Mouse (Mus musculus): ENCODE measurements at regions not wholly inside any gene's neighbourhood (a gene's known extent, or its start where the extent isn't known, plus 50 kb on each side); places are given as distances from the start of the nearest gene placed in this dataset.

DNA sequence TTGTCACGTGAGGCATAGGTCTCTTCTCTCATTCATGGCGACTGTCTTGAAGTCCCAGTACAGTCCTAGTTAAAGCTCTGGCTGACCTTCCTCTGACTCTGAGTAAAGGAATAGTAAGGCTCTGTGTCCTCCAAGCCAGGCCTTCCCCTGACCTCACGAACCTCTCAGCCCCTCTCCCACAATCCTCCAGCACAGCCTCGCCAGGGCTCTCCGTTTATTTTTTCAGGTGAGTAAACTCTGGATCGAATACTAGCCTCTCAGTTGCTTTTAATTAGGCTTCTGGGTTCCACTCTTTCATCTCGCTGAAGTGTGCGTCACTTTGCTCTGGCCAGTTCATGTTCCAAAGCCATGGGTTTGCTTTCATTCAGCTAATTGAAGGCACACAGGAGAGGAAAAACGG lies 133.8 kb downstream of the Mylk4 start:
- no peak for DNase-seq (ENCODE audit: low read depth, low spot score)

DNA sequence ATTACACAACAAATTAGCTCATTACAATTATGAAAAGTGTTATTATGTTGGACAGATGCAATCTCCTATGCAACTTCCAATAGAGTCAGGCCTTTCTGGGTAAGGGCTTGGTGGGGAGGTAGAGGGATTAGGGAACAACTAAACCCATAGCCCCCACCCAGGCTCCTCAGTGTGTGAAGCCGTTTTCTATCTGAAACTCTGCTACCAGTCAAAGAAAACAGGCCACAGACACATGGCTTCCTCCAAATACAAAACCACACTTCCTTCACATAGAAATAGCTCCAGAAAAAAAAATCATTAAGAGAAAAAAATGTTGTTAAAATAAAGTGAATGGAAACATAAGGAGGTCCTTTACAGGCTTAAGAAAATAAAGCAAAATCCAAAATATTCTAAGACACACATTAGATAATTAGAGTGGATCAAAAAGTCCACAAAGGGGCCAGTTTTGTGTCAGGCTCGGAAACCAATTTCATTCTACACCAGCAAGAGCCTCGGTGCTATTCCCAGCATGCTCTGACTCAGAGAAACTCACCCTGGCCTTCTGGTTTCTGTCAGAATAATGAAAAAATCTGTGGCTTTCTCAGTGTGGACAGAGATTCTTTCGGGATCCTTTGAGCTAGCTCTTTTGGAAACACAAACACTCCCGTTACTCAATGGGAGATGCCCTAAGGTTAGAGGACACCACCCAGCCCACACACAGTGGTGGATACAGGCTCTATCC lies 140.6 kb downstream of the Mylk4 start:
- DNase-seq (ENCODE audit: low read depth, low spot score), result no peak

DNA sequence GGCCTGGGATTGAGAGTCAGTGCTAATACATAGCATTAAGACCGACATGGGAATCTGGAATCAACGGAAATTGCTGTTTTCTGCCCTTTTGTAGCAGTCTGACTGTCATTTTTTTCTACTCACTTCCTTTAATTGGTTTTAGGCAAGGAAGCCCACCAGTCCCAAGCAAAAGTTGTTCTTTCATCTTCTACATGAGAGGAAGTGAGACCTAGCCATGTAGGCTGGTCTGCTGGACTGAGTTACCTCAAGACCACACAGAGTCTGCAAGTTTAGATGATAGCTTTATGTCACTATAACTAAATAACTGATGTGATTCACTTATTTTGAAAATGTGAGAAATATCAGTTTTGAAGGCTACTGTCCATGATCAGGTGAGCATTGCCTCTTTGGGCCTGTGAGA lies 142.8 kb downstream of the Mylk4 start:
- DNase-seq (ENCODE audit: low read depth, low spot score), result no peak

DNA sequence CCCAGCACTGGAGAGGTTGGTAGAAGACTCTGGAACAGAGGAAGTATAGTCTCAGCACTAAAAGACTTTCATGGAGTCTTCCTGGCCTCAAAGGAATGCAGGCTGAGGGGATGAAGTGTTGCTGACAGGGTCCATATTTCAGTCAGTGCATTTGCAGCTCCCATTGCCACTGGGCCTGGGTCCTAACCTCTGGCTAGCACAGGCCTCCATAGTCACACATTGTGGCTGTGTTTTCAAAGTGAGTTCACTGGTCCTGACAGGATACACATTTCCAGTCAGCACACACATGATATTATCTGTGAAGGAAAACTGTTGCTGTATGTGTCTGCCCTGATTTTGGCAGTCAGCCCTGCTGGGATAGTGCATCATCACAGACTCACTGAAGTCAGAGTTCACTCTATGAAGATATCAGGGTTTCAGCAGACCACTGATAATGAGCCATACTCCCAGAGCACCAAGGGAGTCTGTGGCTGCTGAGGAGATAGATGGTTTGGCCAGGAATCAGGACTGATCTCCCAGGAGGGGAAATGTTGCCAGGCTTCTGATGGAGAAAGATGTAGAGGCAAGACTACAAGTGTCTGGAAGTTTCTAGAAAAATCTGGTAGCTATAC lies 153.5 kb downstream of the Mylk4 start:
- no peak for DNase-seq (ENCODE audit: low read depth, low spot score)

DNA sequence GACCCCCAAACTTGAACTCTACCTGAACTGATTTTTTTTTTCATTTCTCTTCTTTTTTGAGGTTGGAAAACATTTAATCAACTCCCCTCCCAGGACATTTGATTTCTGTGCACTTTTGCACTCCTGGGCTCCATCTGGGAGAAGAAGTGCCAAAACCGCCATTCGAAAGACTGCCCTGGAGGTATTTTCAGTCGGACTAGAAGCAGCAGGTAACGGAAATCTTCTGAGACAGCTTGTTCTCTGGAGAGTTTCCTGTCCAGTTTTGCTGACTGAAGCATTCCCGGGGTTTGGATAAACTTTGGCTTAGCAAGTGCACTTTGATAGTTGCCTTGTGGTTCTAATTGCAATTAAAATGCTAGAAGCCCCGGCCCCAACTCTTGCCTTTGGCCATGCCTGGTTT lies 169.8 kb downstream of the Mylk4 start:
- peak; percentile 42 for DNase-seq (ENCODE audit: low read depth, low spot score)

DNA sequence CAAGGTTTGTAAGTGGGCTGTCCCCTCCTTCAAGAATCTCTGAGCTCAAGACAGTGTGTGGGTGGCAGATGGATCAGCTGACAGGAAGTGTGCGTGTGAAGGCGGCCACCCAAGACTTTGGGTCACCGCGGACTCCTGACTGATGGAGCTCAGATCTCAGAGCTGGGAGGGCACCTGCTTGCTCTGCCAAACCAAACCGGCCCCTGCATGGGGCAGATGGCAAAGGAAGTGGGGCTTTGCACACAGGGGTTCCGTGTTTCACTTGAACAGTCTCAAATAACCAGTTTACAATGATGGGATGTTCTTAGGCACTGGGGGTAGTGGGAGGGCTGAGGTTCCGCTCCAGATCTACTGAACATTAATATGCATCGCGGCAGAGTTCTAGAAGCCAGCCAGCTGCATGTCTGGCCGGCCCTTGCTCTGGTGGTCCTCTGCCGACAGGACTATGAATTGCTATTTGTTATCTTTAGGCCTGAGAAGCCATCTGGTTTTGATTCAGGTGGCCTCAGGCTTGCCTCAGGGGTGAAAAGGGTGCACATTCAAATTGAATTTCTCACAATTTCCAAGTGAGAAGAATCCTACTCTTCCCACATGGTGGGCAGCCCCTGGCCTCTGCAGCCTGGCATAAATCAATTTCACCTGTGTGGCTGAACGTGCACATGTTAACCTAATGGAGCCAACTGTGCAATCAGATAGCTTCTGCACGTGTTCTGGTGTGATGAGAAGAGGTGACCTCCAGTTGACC lies 172.0 kb downstream of the Mylk4 start:
- DNase-seq (ENCODE audit: low read depth, low spot score), result no peak

DNA sequence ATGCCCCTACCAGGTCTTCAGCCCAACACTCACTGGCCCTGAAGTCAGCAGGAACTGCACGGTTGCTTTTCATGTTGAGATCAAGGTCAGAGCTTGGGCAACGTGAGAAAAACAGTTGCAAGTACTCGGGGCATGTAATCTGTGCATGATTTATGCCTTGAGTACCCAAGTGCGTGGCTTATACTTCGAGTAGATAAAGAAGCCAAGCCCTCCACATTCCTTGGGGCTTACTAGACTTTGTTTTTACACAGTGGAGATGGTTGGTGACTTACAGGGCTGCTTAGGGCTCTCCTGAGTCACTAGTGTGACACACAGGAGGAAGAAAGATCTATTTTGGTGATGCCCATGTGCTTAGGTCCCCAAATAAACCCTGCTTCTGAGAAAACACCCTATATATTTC lies 172.8 kb downstream of the Mylk4 start:
- DNase-seq (ENCODE audit: low read depth, low spot score), result no peak

DNA sequence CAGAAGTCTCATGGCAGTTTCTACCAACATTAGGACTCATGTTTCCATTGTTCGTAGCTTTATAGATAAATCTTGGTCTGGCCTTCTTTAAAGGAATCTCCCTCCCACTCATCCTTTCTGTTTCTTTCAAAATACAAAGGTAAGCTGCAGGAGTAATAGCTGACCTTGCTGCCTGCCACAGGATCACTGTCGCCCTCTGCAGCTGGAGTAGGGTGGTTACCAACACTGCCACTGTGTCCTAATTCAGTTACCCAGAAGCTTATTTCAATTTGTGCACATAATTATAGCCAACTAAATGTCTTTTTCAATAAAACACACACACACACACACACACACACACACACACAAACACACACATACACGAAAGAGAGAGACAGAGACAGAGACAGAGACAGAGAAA lies 175.3 kb downstream of the Mylk4 start:
- DNase-seq (ENCODE audit: low read depth, low spot score), result no peak

DNA sequence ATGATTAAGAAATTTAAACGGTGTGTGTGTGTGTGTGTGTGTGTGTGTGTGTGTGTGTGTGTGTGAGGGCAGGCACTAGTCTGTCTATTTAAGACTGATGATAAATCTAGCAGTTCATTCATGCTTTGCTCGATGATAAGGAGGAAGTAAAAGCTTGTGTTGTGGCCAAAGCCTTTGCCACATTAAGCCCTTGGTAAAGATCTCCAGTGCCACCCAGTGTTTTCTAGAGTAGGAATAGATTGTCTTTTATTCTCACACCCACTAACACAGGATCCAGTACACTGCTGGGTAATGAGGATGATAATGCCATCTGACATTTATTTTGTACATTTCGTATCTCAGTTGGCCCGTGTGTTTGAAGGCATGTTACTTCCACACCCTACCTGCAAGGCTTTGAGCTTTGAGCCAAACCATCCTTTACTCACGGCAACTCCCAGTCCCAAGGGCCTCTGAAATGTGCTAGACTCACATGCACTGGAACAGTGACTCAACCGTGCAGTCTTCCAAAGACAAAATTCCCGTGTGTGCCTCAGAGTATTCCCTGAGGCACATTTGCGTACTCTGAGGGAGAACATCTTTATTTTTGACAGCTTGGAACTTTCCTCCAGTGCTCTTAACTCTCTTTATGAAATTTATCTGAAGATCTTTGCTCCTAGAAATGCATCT lies 179.7 kb downstream of the Mylk4 start:
- no peak for DNase-seq (ENCODE audit: low read depth, low spot score)

DNA sequence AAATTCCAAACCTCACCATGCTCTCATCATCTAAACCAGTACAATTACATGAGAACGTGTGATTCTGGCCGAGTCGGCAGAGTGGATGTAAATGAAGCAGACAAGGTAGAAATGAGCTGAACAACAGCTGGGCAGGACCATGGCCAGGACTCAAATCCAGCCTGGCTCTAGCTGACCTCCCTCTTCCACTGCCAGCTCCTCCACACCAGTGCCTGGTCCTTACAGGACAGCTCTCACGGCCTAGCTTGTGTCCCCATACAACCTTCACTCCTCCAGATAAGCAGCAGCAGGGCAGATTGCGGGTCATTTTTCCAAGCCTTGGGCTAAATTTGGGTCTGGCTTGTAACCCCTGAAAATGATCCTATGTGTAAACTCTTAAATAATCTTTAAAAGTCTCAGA lies 182.4 kb downstream of the Mylk4 start:
- DNase-seq (ENCODE audit: low read depth, low spot score), result no peak

DNA sequence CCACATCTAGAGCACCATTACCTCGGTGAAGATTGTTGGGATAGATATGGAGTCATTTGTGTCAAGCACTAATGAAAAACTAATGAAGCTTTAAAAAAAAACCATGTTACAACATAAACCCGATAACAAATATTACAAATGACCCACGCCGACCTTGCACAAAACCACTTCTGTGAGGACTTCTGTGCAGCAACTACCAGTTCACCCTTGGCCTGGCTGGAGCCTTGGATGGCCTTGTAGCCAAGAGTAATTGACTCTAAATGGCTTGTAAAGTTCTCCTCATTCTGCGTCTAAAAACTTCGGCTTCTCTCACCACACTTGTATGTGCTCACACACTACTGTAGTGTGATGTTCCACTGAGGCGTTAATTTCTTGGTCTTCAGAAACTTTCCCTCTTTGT lies 190.1 kb downstream of the Mylk4 start:
- DNase-seq (ENCODE audit: low read depth, low spot score), result no peak

DNA sequence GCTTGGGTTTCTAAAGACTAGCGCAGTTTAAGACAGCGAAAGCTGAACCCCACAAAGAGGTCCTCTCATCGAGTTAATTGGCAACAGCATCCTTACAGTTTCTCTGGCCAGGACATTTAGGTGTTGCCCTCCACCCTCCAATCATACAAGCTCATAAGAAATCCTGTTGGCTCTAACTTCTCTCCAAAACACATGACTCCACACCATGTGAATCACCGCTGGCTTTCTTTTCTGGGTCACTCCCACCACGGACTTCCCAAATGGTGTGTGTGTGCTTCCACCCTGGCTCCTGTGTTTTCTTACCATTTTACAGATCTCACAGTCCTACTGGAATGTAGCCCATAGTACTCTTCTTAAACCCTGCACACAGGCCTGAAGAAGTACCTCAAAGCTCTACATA lies 190.6 kb downstream of the Mylk4 start:
- no peak for DNase-seq (ENCODE audit: low read depth, low spot score)

DNA sequence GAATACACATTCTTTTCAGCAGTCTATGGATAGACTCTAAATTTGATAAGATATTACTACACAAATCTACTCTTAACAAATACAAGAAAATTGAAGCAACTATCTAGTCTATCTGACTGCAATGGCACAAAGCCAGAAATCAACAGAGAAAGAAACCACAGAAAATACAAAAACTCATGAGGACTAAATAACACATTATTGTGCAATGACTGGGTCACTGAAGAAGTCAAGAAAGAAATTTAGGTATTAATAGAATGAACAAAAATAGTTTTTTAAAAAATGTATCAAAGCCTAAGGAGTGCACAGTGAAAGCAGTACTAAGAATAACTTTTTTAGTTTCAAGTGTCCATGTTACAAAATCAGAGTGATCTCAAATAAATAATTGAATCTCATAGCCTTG lies 202.2 kb downstream of the Mylk4 start:
- DNase-seq (ENCODE audit: low read depth, low spot score), result no peak

DNA sequence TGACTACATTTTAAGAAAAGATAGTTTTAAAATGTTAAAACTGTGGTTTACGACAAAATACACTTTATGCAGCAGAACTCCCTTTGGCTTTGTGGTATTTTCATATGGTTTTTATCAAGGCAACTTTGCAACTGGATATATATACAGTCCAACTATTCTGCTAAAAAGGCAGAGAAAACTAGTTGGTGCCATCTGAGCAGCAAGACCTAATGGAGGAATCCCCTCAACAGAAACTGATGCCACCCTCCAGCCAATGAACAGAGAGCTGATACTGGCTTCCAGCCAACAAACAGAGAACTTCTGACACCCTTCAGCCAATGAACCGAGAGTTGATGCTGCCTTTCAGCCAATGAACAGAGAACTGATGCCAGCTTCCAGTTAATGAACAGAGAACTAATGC lies 215.9 kb downstream of the Mylk4 start:
- DNase-seq (ENCODE audit: low read depth, low spot score), result no peak

DNA sequence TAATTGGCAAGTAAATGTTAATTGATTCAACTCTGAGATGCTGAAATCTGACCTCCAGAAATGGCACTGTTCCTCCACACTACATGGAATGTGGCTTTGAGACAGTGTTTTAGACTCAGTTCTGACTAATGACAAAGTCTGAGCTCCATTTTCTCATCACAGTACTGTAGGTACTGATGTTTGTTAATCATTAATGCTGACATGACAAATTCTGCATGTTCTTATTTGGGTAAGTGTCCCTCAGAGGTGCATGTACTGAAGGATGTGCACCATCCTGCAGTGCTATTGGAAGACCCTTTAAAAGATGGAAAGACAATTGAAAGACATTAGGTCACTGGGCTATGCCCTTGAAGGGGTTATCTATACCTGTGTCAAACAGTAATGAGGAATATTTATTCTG lies 222.1 kb upstream of the Gmds start:
- DNase-seq (ENCODE audit: low read depth, low spot score), result no peak

DNA sequence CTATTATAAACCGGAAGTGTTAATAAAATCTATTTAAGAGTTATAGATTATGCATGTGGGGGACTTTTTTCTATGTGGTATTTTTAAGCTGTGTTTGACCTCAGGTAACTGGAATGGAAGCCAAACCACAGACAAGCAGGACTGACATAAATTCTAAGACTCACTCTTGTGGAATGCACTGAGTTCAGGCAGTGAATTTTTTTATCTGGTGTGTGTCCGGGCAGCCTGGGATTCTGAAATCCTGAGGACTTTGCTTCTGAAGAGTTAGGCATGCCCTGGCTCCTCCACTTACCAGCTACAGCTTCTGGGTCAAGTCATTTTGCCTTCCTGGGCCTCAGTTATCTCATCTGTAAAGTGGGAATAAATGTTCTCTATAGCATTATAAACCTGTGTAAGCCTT lies 217.9 kb upstream of the Gmds start:
- no peak for DNase-seq (ENCODE audit: low read depth, low spot score)

DNA sequence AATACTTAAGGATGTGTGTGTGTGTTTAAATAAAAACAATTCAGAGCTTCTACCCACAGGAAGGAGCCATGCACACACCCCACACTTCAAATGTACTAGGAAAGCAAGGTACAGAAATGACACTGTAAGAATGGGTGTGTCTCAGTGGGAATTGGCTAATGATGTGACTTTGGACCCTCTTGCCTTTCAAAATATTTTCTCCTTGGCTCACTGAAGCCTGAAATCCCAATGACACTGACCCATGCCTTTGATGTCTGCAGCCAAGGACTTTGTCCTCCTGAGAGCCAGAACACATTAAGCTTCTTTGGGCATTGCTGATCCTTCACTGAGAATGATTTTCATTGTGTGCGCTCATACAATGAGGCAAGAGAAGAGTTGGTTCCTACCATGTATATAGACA lies 216.5 kb upstream of the Gmds start:
- DNase-seq (ENCODE audit: low read depth, low spot score), result no peak

DNA sequence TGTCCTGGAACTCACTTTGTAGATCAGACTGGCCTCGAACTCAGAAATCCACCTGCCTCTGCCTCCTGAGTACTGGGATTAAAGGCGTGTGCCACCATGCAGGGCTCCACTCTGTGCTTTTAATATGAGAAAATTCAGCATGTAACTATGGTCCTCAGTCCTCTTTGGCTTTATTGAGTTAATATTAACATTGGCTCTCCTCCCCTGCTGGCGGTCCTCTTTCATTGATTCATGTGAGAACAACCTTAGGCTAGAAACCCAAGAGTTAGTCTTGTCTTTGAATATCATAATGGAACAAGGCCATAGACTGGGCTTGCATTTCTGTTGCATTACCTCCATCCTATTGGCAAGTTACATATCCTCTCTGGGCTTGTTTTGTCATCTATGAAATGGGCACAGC lies 216.1 kb upstream of the Gmds start:
- DNase-seq (ENCODE audit: low read depth, low spot score), result no peak

DNA sequence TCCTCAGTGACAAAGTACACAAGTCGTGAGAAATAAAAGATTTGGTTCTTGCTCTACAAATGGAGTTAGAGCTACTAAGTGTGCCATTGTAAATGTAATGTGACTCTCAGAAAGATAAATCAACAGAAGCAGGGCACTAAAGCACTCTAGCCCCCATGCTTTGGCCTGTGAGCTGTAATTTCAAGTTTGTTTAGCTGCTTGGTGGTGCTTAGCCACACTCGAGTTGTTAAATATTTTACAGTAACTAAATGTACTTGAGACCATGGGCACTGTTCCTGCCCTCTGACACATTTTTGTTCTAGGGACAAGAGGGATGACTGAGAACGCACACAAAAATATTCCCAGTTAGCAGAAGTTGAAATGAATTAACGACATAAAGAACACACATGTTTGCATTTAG lies 214.6 kb upstream of the Gmds start:
- no peak for DNase-seq (ENCODE audit: low read depth, low spot score)

DNA sequence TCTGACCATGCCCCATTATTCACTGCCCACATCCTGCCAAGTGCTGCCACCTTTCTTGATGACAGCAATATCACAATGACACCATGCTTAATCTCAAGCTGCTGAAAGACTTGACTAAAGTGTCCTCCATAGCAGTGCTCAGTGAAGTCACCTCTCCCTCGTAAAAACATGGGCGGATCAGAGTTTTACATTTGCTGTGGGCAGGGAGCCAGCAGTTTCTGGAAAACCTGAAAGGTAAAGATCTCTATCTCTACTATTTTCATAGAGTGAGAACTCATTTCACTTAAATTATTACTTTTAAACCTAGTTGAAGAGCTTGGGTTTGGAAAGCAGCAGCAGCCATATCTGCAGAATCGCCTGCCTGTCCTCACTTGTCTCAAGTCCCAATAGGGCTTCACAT lies 211.6 kb upstream of the Gmds start:
- DNase-seq (ENCODE audit: low read depth, low spot score), result no peak

DNA sequence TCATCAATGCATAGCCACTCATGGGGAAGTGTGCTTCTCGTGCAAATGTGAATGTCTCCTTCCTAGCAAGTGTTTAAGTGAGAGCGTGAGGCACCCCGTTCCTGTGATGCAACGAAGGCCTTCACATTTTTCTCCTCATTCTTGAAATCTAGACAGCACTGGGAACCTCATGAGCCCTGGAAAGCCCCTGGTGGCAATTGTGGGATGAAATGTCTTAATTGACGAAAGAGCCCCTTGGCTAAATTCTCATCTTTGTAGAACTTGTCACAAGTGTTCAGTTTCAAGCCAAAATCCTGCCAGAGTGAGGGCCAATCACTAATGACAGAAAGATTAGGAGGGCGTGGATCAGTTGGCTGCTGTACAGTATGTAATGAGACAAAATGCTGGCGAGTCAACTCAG lies 208.6 kb upstream of the Gmds start:
- DNase-seq (ENCODE audit: low read depth, low spot score), result no peak

DNA sequence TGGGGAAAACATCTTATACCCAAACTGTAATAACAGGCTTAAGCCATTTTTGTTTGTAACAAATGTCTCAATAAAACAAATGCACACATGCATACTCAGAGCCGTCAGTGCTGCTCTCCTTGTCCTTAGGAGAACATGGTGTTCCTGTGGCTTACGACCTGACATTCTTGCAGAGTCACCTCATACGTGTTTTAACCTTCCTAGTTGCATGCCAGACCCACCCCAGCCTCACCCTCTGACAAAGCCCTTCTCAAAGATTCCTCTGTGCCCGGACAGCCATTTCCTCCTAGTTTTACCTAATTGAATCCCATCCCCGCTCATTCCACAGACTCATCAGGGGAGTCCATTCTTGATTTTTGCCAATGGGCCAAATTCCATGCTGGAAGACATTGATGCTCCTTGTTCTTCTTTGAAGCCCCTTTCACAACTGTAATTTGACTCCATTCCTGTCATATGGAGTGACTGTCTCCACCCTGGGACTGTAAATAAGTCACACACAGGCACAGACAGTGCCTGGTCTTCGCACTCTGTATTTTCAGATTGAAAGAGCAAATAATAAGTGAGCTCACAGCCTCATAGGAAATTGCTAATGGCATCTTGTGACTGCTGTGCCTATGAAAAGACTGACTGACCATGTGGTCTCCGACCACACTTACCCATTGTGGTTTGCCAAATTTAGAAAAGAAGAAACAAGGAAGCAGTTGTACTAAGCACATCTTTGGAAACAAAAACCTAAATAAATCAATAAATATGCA lies 206.6 kb upstream of the Gmds start:
- peak; percentile 46 for DNase-seq (ENCODE audit: low read depth, low spot score)
